Mouse (Mus musculus) embryonic fibroblast, embryonic 13.5 days (primary cell): ENCODE data around the gene Enc1. TPM values are rescaled to one million over a fixed set of nuclear protein-coding genes. Genes with fewer than 3 reads are reported as not detected.

Experiments used
- H3K27ac ChIP-seq: 2 replicates; pipeline ENCODE4 v1.5.1; 2012; ENCODE audit warnings: low read length, control low read depth, inconsistent platforms; ENCODE audit not compliant: insufficient read depth
- H3K4me1 ChIP-seq: 2 replicates; pipeline ENCODE4 v1.6.1; 2011; ENCODE audit warnings: low read length; ENCODE audit not compliant: control insufficient read depth, insufficient read depth
- H3K4me3 ChIP-seq: 2 replicates; pipeline ENCODE4 v1.5.1; 2011; ENCODE audit warnings: mild to moderate bottlenecking, control low read depth, low read length; ENCODE audit not compliant: insufficient read depth
- CTCF ChIP-seq: IDR thresholded peaks from 2 replicates; pipeline ENCODE4 v1.5.1; 2011; ENCODE audit warnings: mild to moderate bottlenecking, control low read depth, low read length, moderate library complexity, borderline replicate concordance; ENCODE audit not compliant: insufficient read depth
- POLR2A ChIP-seq: IDR thresholded peaks from 2 replicates; pipeline ENCODE4 v1.6.1; 2011; ENCODE audit warnings: low read depth, mild to moderate bottlenecking, control low read depth, low read length, moderate library complexity
- polyA plus RNA-seq: library from polyadenylated mRNA; stranded (reverse); fragments of >200 nt; gene quantifications from 2 replicates; pipeline ENCODE4 v1.2.4, GENCODE M21; 2011; ENCODE audit warnings: low read depth; ENCODE audit not compliant: missing spikeins, insufficient read length

The Enc1 gene
- polyA plus RNA-seq, 1 experiment = 58.2 TPM

GRCm38 (mm10) chr13:97240279-97240964, 483 bp upstream of the Enc1 start:
- peak overlapping the region; percentile 57 for H3K4me3 ChIP-seq
- 0 out of 2 replicates have a peak, but pooled peaks cover 4% of the 10 kb centered on the region for H3K4me1 ChIP-seq
- peak overlapping the region; percentile 89 for H3K27ac ChIP-seq
- TF ChIP-seq CTCF (peak; percentile 52; the same call in 1 of the 2 replicates), POLR2A (peak; percentile 57)

- Histone ChIP-seq H3K4me1 (0 out of 2 replicates have a peak, but pooled peaks cover 4% of the 10 kb centered on the region), H3K4me3 (peak overlapping the region; percentile 81), H3K27ac (peak overlapping the region; percentile 90)
- TF ChIP-seq CTCF (no peak), POLR2A (0 out of 2 replicates have a peak, but pooled peaks have one; percentile 9)
Measured at GRCm38 (mm10) chr13:97241787-97242280, 929 bp downstream of the Enc1 start.

GRCm38 (mm10) chr13:97242716-97243115, 1.8 kb downstream of the Enc1 start:
- peaks cover 5% of the 10 kb centered on the region; the same call in 1 of the 2 replicates for H3K4me1 ChIP-seq
- TF ChIP-seq CTCF (no peak), POLR2A (peak; percentile 26; the same call in 1 of the 2 replicates)
- peak overlapping the region; percentile 81 for H3K4me3 ChIP-seq
- peak overlapping the region; percentile 90 for H3K27ac ChIP-seq

- TF ChIP-seq CTCF (no peak), POLR2A (no peak)
- peak overlapping the region; percentile 48 for H3K4me3 ChIP-seq
- H3K4me1 ChIP-seq = peaks cover 18% of the 10 kb centered on the region
- H3K27ac ChIP-seq = 0 out of 2 replicates have a peak overlapping the region, but pooled peaks have one; percentile 27
Measured at GRCm38 (mm10) chr13:97243962-97244711, 3.2 kb downstream of the Enc1 start.

- Histone ChIP-seq H3K4me1 (peaks cover 22% of the 10 kb centered on the region), H3K27ac (no peak overlapping the region), H3K4me3 (0 out of 2 replicates have a peak overlapping the region, but pooled peaks have one; percentile 48)
- TF ChIP-seq POLR2A (no peak), CTCF (no peak)
Measured at GRCm38 (mm10) chr13:97244712-97245105, 3.8 kb downstream of the Enc1 start.

GRCm38 (mm10) chr13:97245157-97245556, 4.3 kb downstream of the Enc1 start:
- TF ChIP-seq CTCF (no peak), POLR2A (no peak)
- H3K27ac ChIP-seq = no peak overlapping the region
- H3K4me3 ChIP-seq = no peak overlapping the region
- peaks cover 23% of the 10 kb centered on the region for H3K4me1 ChIP-seq

GRCm38 (mm10) chr13:97246217-97246616, 5.3 kb downstream of the Enc1 start:
- peaks cover 29% of the 10 kb centered on the region for H3K4me1 ChIP-seq
- TF ChIP-seq CTCF (no peak), POLR2A (no peak)
- no peak overlapping the region for H3K27ac ChIP-seq
- no peak overlapping the region for H3K4me3 ChIP-seq

GRCm38 (mm10) chr13:97247754-97248153, 6.8 kb downstream of the Enc1 start:
- no peak for TF ChIP-seq POLR2A
- no peak for TF ChIP-seq CTCF
- peaks cover 29% of the 10 kb centered on the region for H3K4me1 ChIP-seq
- H3K27ac ChIP-seq = peak overlapping the region; percentile 99
- H3K4me3 ChIP-seq = no peak overlapping the region

GRCm38 (mm10) chr13:97249051-97249461, 8.2 kb downstream of the Enc1 start:
- peaks cover 29% of the 10 kb centered on the region for H3K4me1 ChIP-seq
- H3K27ac ChIP-seq = peak overlapping the region; percentile 99
- TF ChIP-seq CTCF = no peak
- no peak for TF ChIP-seq POLR2A
- H3K4me3 ChIP-seq = no peak overlapping the region

GRCm38 (mm10) chr13:97249507-97250078, 8.7 kb downstream of the Enc1 start:
- Histone ChIP-seq H3K4me3 (no peak overlapping the region), H3K27ac (peak overlapping the region; percentile 99), H3K4me1 (peaks cover 29% of the 10 kb centered on the region)
- TF ChIP-seq CTCF = no peak
- no peak; the same call in 1 of the 2 replicates for TF ChIP-seq POLR2A
